ENCODE assay signal across 17 mouse cellular contexts in genomic region chr5:34231901-34232300, GRCm38 (mm10). TPM values are rescaled to one million over a fixed set of nuclear protein-coding genes. Genes with fewer than 3 reads are reported as not detected.
DNase-seq lines count a peak whose midpoint lies in the region; ATAC-seq and TF ChIP-seq lines count a peak whose summit lies in the region.
"Had no signal": no experiment of that assay in that cellular context is flagged by ENCODE, and none has a peak within 500 bp of the region (broad histone marks: within the 10 kb centered on the region; RNA-seq: fewer than 3 reads in every experiment).

No protein-coding gene starts in this region.

- no peak for TF ChIP-seq CTCF in cerebellum, adult 2 months (IDR thresholded peaks at IDR 0.05; ENCODE audit: borderline replicate concordance, insufficient read depth, low read depth, low read length)

- no peak overlapping the region for H3K4me3 ChIP-seq in cerebellum, adult 2 months (replicated peaks; ENCODE audit: insufficient read depth, low read depth, low read length)
- H3K4me3 ChIP-seq in limb, embryonic 10.5 days = no peak overlapping the region
- H3K4me3 ChIP-seq: heart, adult 2 months; kidney, embryonic 15.5 days; neural tube, embryonic 12.5 days had no signal

- no peak for TF ChIP-seq POLR2A in cerebellum, adult 2 months (IDR thresholded peaks at IDR 0.05; ENCODE audit: borderline replicate concordance, insufficient read depth, low read length)

- no peaks in the 10 kb centered on the region for H3K9me3 ChIP-seq in limb, embryonic 10.5 days (replicated peaks)
- H3K9me3 ChIP-seq: kidney, embryonic 15.5 days; neural tube, embryonic 12.5 days had no signal

- peak in 1 of 2 experiments; percentile 30 for DNase-seq in cerebellum, adult 2 months
- no peak for DNase-seq in cerebellum, postnatal 10 days
- peak; percentile 29 for DNase-seq in lung, postnatal 25 days (ENCODE audit: low spot score)
- DNase-seq in lung, postnatal 4 days = no peak
- peak; percentile 70 for DNase-seq in thymus, postnatal 14 days
- no peak for DNase-seq in limb, embryonic 10.5 days (ENCODE audit: low spot score)
- DNase-seq in left cerebral cortex, adult 11 months (ENCODE audit: low spot score) = no peak
- DNase-seq: heart, postnatal 14 days had no signal

- peak; percentile 27 to 48; a peak in 1 of 4 replicates for ATAC-seq in hematopoietic stem cell, adult 5-6 weeks (replicated peaks in 1 of 2; ENCODE audit: insufficient read depth in 1 of 2, low FRiP score in 2 of 2, low TSS enrichment in 1 of 2, low read depth in 1 of 2, poor library complexity in 2 of 2, severe bottlenecking in 2 of 2)
- ATAC-seq: forebrain, embryonic 16.5 days; midbrain, embryonic 16.5 days had no signal

- H3K27ac ChIP-seq in cerebellum, adult 2 months (ENCODE audit: insufficient read depth, low read length) = peak overlapping the region; percentile 42
- no peak overlapping the region for H3K27ac ChIP-seq in limb, embryonic 10.5 days
- H3K27ac ChIP-seq: heart, adult 2 months; kidney, embryonic 15.5 days; neural tube, embryonic 12.5 days had no signal

- H3K4me1 ChIP-seq in cerebellum, adult 2 months (ENCODE audit: control insufficient read depth, insufficient read depth, low read length) = peaks cover 55% of the 10 kb centered on the region
- peaks cover 16% of the 10 kb centered on the region for H3K4me1 ChIP-seq in limb, embryonic 10.5 days
- H3K4me1 ChIP-seq: kidney, embryonic 15.5 days; neural tube, embryonic 12.5 days had no signal

- no peaks in the 10 kb centered on the region for H3K36me3 ChIP-seq in limb, embryonic 10.5 days
- H3K36me3 ChIP-seq: kidney, embryonic 15.5 days; neural tube, embryonic 12.5 days had no signal

- no peaks in the 10 kb centered on the region for H3K27me3 ChIP-seq in cerebellum, adult 2 months (ENCODE audit: control insufficient read depth, insufficient read depth, low read length)
- no peaks in the 10 kb centered on the region for H3K27me3 ChIP-seq in limb, embryonic 10.5 days (ENCODE audit: low read depth, poor library complexity, severe bottlenecking)
- H3K27me3 ChIP-seq: kidney, embryonic 15.5 days; neural tube, embryonic 12.5 days had no signal

- WGBS in cerebellum, adult 2 months = 48% methylated on average over 6 of the region's 6 CpGs
- 88% methylated on average over 6 of the region's 6 CpGs for WGBS in limb, embryonic 10.5 days

RNA-seq across cellular contexts. Expression of gene Mxd4, which starts 44.4 kb away (rescaled TPM):
- 91.6 and 96.5 TPM in 2 replicates for polyA plus RNA-seq in cerebellum, adult 2 months (2012; rRNA removed)
- total RNA-seq in hematopoietic stem cell, adult 5-6 weeks (2017) = 29.2 and 40.0 TPM in 2 replicates
- polyA plus RNA-seq in limb, embryonic 10.5 days (2016; fragmentation: Nextera tagmentation; extraction: Ambion mirVana) = 13.2 and 25.3 TPM in 2 replicates

RNA-seq across cellular contexts. Expression of gene Zfyve28, which starts 56.3 kb away (rescaled TPM):
- 62.9 and 69.5 TPM in 2 replicates for polyA plus RNA-seq in cerebellum, adult 2 months (2012; rRNA removed)
- total RNA-seq in hematopoietic stem cell, adult 5-6 weeks (2017) = 1.2 and 1.4 TPM in 2 replicates
- polyA plus RNA-seq in limb, embryonic 10.5 days (2016; fragmentation: Nextera tagmentation; extraction: Ambion mirVana) = 0.62 and 0.76 TPM in 2 replicates

RNA-seq across cellular contexts. Expression of gene Cfap99, which starts 56.5 kb away (rescaled TPM):
- polyA plus RNA-seq in cerebellum, adult 2 months (2012; rRNA removed) = 1.4 and 1.7 TPM in 2 replicates
- not detected in 2 replicates for total RNA-seq in hematopoietic stem cell, adult 5-6 weeks (2017)
- not detected in 2 replicates for polyA plus RNA-seq in limb, embryonic 10.5 days (2016; fragmentation: Nextera tagmentation; extraction: Ambion mirVana)
- total RNA-seq: gastrocnemius, adult 18-20 months; heart, adult 2 months; heart, postnatal 14 days had no signal
- polyA plus RNA-seq: forebrain, embryonic 16.5 days; heart, adult 2 months; kidney, embryonic 15.5 days; liver, embryonic 16.5 days; neural tube, embryonic 12.5 days; stomach, embryonic 14.5 days had no signal

Comparison
In these comparisons a context has a peak if more than half of its experiments do, and no peak if none do; other contexts are left out.
1. DNase-seq: peak in lung, postnatal 25 days (single experiment) and thymus, postnatal 14 days (single experiment); none in cerebellum, postnatal 10 days (0 of 2), lung, postnatal 4 days (0 of 2), limb, embryonic 10.5 days (single experiment) and left cerebral cortex, adult 11 months (single experiment).
2. RNA of gene Zfyve28, which starts 56.3 kb away (polyA plus RNA-seq): 62.9 to 69.5 TPM in cerebellum, adult 2 months; 0.62 to 0.76 TPM in limb, embryonic 10.5 days; every median in the first group is over 10 times any median in the second.